Mouse (Mus musculus) liver, postnatal 0 days (tissue): ENCODE measurements around the gene Iqcn. TPM values are rescaled to one million over a fixed set of nuclear protein-coding genes. Genes with fewer than 3 reads are reported as not detected.

ENCODE experiments used
- ATAC-seq: fragments of 200-750 bp; cut with Nextera tagmentation; 2 replicates; pipeline ENCODE4 v1.8.0; 2017; ENCODE audit warnings: mild to moderate bottlenecking, moderate library complexity
- DNase-seq: peaks from one replicate; pipeline ENCODE4 v3.0.0-alpha.2; 2016
- H3K27ac ChIP-seq: fragments of 300-500 bp; sonication (generic); 2 replicates; pipeline ENCODE4 v1.5.1; 2014; ENCODE audit warnings: antibody characterized with exemption, moderate library complexity, mild to moderate bottlenecking, low read depth
- H3K27me3 ChIP-seq: fragments of 300-500 bp; sonication (generic); 2 replicates; pipeline ENCODE4 v1.6.1; 2014; ENCODE audit warnings: low read length, control low read depth, mixed read lengths; ENCODE audit not compliant: insufficient read depth
- H3K36me3 ChIP-seq: fragments of 300-500 bp; sonication (generic); replicated peaks from 2 replicates; pipeline ENCODE4 v1.6.1; 2014; ENCODE audit warnings: mild to moderate bottlenecking, control low read depth, low read length, moderate library complexity, mixed read lengths; ENCODE audit not compliant: insufficient read depth
- H3K4me1 ChIP-seq: fragments of 300-500 bp; sonication (generic); 2 replicates; pipeline ENCODE4 v1.6.1; 2014; ENCODE audit warnings: antibody characterized with exemption, mild to moderate bottlenecking, control low read depth; ENCODE audit not compliant: insufficient read depth
- H3K4me2 ChIP-seq: fragments of 300-500 bp; sonication (generic); 2 replicates; pipeline ENCODE4 v1.6.1; 2014; ENCODE audit warnings: low read depth, mild to moderate bottlenecking, low read length, moderate library complexity, mixed read lengths
- H3K4me3 ChIP-seq: fragments of 300-500 bp; sonication (generic); 2 replicates; pipeline ENCODE4 v1.5.1; 2014; ENCODE audit warnings: low read depth, low read length
- H3K9ac ChIP-seq: fragments of 300-500 bp; sonication (generic); replicated peaks from 2 replicates; pipeline ENCODE4 v1.6.1; 2014; ENCODE audit warnings: mild to moderate bottlenecking, moderate library complexity
- H3K9me3 ChIP-seq: fragments of 300-500 bp; sonication (generic); 2 replicates; pipeline ENCODE4 v1.6.1; 2016; ENCODE audit warnings: mild to moderate bottlenecking, control low read depth, low read length, mixed read lengths
- CTCF ChIP-seq: sonication (generic); IDR thresholded peaks from 2 replicates; pipeline ENCODE4 v1.5.1; 2016; ENCODE audit warnings: antibody characterized with exemption, low read depth
- EP300 ChIP-seq: IDR thresholded peaks from 2 replicates; pipeline ENCODE4 v1.6.1; 2016; ENCODE audit warnings: antibody characterized with exemption, low read depth, mild to moderate bottlenecking
- WGBS: fragments of 180-500 bp; shearing (Covaris S2); extraction: QIAGEN DNeasy Blood & Tissue Kit; methylation state at CpG from one replicate; pipeline ENCODE4 v1.1.7; 2014; ENCODE audit not compliant: insufficient replicate concordance; 5-methylcytosine and 5-hydroxymethylcytosine counted together
- polyA plus RNA-seq: library from polyadenylated mRNA; unstranded; fragments of >200 nt; fragmentation: Nextera tagmentation; extraction: Ambion mirVana; gene quantifications from 2 replicates; pipeline ENCODE4 v1.2.1, GENCODE M21; 2015

Iqcn gene
- polyA plus RNA-seq, 1 experiment from 2014 or later, result not detected

- WGBS, result 16% methylated on average over 19 of the region's 19 CpGs
- Histone ChIP-seq H3K4me3 (no peak overlapping the region), H3K4me1 (peaks cover 33% of the 10 kb centered on the region)
Measured at GRCm38 (mm10) chr8:70682193-70682592, 21.1 kb upstream of the Iqcn start.

GRCm38 (mm10) chr8:70682692-70683091 lies 20.6 kb upstream of the Iqcn start:
- Histone ChIP-seq H3K4me1 (peaks cover 29% of the 10 kb centered on the region), H3K27ac (no peak overlapping the region), H3K4me3 (no peak overlapping the region), H3K9me3 (no peaks in the 10 kb centered on the region), H3K36me3 (peaks cover 10% of the 10 kb centered on the region), H3K4me2 (no peak overlapping the region), H3K27me3 (no peaks in the 10 kb centered on the region), H3K9ac (no peak overlapping the region)
- DNase-seq, result no peak
- no peak for ATAC-seq
- 58% methylated on average over 3 of the region's 3 CpGs for WGBS
- no peak for TF ChIP-seq CTCF
- no peak for TF ChIP-seq EP300

More at GRCm38 (mm10) chr8:70682193-70682592, 21.1 kb upstream of the Iqcn start:
- no peak overlapping the region for H3K27ac ChIP-seq
- TF ChIP-seq CTCF (0 out of 2 replicates have a peak, but pooled peaks have one; percentile 3), EP300 (no peak)
- H3K27me3 ChIP-seq, result no peaks in the 10 kb centered on the region
- H3K9me3 ChIP-seq, result no peaks in the 10 kb centered on the region
- no peak overlapping the region for H3K4me2 ChIP-seq
- 0 out of 2 replicates have a peak overlapping the region, but pooled peaks have one; percentile 6 for H3K9ac ChIP-seq
- peaks cover 10% of the 10 kb centered on the region for H3K36me3 ChIP-seq
- no peak for ATAC-seq
- peak; percentile 42 for DNase-seq

- TF ChIP-seq CTCF, result no peak
- no peak for TF ChIP-seq EP300
- DNase-seq (no peak), ATAC-seq (peak; percentile 2; the same call in 1 of the 2 replicates)
- no peaks in the 10 kb centered on the region for H3K36me3 ChIP-seq
- 58% methylated on average over 7 of the region's 7 CpGs for WGBS
- no peaks in the 10 kb centered on the region for H3K27me3 ChIP-seq
- H3K9ac ChIP-seq, result no peak overlapping the region
- no peak overlapping the region for H3K27ac ChIP-seq
- H3K4me3 ChIP-seq, result no peak overlapping the region
- peaks cover 15% of the 10 kb centered on the region for H3K4me1 ChIP-seq
- H3K9me3 ChIP-seq, result no peaks in the 10 kb centered on the region
- H3K4me2 ChIP-seq, result no peak overlapping the region
Measured at GRCm38 (mm10) chr8:70684291-70684690, 19.0 kb upstream of the Iqcn start.

- DNase-seq, result no peak
- no peaks in the 10 kb centered on the region for H3K27me3 ChIP-seq
- no peak overlapping the region for H3K27ac ChIP-seq
- no peak overlapping the region for H3K4me3 ChIP-seq
- no peak overlapping the region for H3K9ac ChIP-seq
- no peaks in the 10 kb centered on the region for H3K9me3 ChIP-seq
- 81% methylated on average over 8 of the region's 8 CpGs for WGBS
- TF ChIP-seq EP300 (no peak), CTCF (no peak)
- peaks cover 6% of the 10 kb centered on the region; the same call in 1 of the 2 replicates for H3K4me1 ChIP-seq
- H3K36me3 ChIP-seq, result no peaks in the 10 kb centered on the region
- no peak overlapping the region for H3K4me2 ChIP-seq
- no peak for ATAC-seq
Measured at GRCm38 (mm10) chr8:70687576-70687975, 15.7 kb upstream of the Iqcn start.

GRCm38 (mm10) chr8:70688136-70688535 lies 15.1 kb upstream of the Iqcn start:
- DNase-seq (no peak), ATAC-seq (no peak)
- no peak overlapping the region for H3K4me3 ChIP-seq
- WGBS, result 79% methylated on average over 3 of the region's 3 CpGs
- H3K9me3 ChIP-seq, result no peaks in the 10 kb centered on the region
- TF ChIP-seq CTCF (no peak), EP300 (no peak)
- H3K4me2 ChIP-seq, result no peak overlapping the region
- no peaks in the 10 kb centered on the region for H3K36me3 ChIP-seq
- H3K9ac ChIP-seq, result no peak overlapping the region
- no peak overlapping the region for H3K27ac ChIP-seq
- H3K4me1 ChIP-seq, result peaks cover 6% of the 10 kb centered on the region; the same call in 1 of the 2 replicates
- no peaks in the 10 kb centered on the region for H3K27me3 ChIP-seq

GRCm38 (mm10) chr8:70689892-70690390 lies 13.3 kb upstream of the Iqcn start:
- no peaks in the 10 kb centered on the region for H3K36me3 ChIP-seq
- no peaks in the 10 kb centered on the region for H3K9me3 ChIP-seq
- DNase-seq, result no peak
- H3K9ac ChIP-seq, result no peak overlapping the region
- no peak overlapping the region for H3K4me2 ChIP-seq
- TF ChIP-seq EP300 (no peak), CTCF (no peak)
- H3K27me3 ChIP-seq, result no peaks in the 10 kb centered on the region
- 73% methylated on average over 5 of the region's 5 CpGs for WGBS
- H3K4me3 ChIP-seq, result no peak overlapping the region
- ATAC-seq, result no peak
- H3K4me1 ChIP-seq, result peaks cover 13% of the 10 kb centered on the region
- no peak overlapping the region for H3K27ac ChIP-seq
